Mouse (Mus musculus) heart, adult 2 months (tissue): ENCODE measurements around the gene Nudt9. TPM values are rescaled to one million over a fixed set of nuclear protein-coding genes. Genes with fewer than 3 reads are reported as not detected.

ENCODE experiments used
- DNase-seq, 2 experiments: peaks; one replicate each; pipeline ENCODE4 v3.0.0; 2021
- H3K27ac ChIP-seq: fragments of 200-600 bp; 2 replicates; pipeline ENCODE4 v1.8.1; 2022
- H3K27me3 ChIP-seq: fragments of 200-500 bp; 2 replicates; pipeline ENCODE4 v1.6.1; 2012; ENCODE audit warnings: mild to moderate bottlenecking, low read length, inconsistent platforms, mixed read lengths; ENCODE audit not compliant: control insufficient read depth, insufficient read depth
- H3K36me3 ChIP-seq: fragments of 200-500 bp; 2 replicates; pipeline ENCODE4 v1.6.1; 2012; ENCODE audit warnings: low read length, inconsistent platforms; ENCODE audit not compliant: control insufficient read depth, insufficient read depth
- H3K4me1 ChIP-seq: fragments of 200-500 bp; 2 replicates; pipeline ENCODE4 v1.6.1; 2011; ENCODE audit warnings: low read length; ENCODE audit not compliant: control insufficient read depth, insufficient read depth
- H3K4me3 ChIP-seq: fragments of 200-600 bp; 2 replicates; pipeline ENCODE4 v1.8.1; 2022
- H3K79me2 ChIP-seq: fragments of 200-500 bp; replicated peaks from 2 replicates; pipeline ENCODE4 v1.6.1; 2012; ENCODE audit warnings: mild to moderate bottlenecking, inconsistent platforms, low read length, moderate library complexity, mixed read lengths; ENCODE audit not compliant: control insufficient read depth, insufficient read depth
- H3K9ac ChIP-seq: fragments of 200-500 bp; 2 replicates; pipeline ENCODE4 v1.6.1; 2012; ENCODE audit warnings: low read depth, mild to moderate bottlenecking, control low read depth, inconsistent platforms, low read length, mixed read lengths
- CTCF ChIP-seq: fragments of 200-600 bp; IDR thresholded peaks from 2 replicates; pipeline ENCODE4 v1.8.1; 2022; ENCODE audit warnings: antibody characterized with exemption, mild to moderate bottlenecking, moderate library complexity
- EP300 ChIP-seq: fragments of 200-500 bp; IDR thresholded peaks from 2 replicates; pipeline ENCODE4 v1.6.1; 2011; ENCODE audit warnings: low read depth, low read length, control low read depth; ENCODE audit not compliant: insufficient read depth
- POLR2A ChIP-seq: fragments of 200-500 bp; IDR thresholded peaks from 2 replicates; pipeline ENCODE4 v1.6.1; 2011; ENCODE audit warnings: mild to moderate bottlenecking, low read depth, low read length, control low read depth; ENCODE audit not compliant: insufficient read depth
- WGBS: fragments of 180-500 bp; shearing (Covaris S2); methylation state at CpG from one replicate; pipeline ENCODE4 v1.1.7; 2018; 5-methylcytosine and 5-hydroxymethylcytosine counted together
- intact Hi-C: fragments of 180-260 bp; cut with DNase I; formaldehyde crosslinking; loops from one replicate; pipeline ENCODE4 v1.15.1; 2025
- microRNA-seq, 2 experiments: library from miRNA; unstranded; fragments of <30 nt; microRNA quantifications; one replicate each; pipeline ENCODE4 v1.2.0; 2021
- polyA plus RNA-seq: library from polyadenylated mRNA; depleted of rRNA; stranded (reverse); fragments of >200 nt; gene quantifications from 2 replicates; pipeline ENCODE4 v1.2.3, GENCODE M21; 2012; rRNA removed
- total RNA-seq, 2 experiments: library from RNA; stranded (reverse); gene quantifications; 2 replicates each; pipeline ENCODE4 v1.2.3; 2021

Nudt9 gene
- total and polyA plus RNA-seq, 3 experiments = 38.7 to 59.1 (median 48.3) TPM

DNA sequence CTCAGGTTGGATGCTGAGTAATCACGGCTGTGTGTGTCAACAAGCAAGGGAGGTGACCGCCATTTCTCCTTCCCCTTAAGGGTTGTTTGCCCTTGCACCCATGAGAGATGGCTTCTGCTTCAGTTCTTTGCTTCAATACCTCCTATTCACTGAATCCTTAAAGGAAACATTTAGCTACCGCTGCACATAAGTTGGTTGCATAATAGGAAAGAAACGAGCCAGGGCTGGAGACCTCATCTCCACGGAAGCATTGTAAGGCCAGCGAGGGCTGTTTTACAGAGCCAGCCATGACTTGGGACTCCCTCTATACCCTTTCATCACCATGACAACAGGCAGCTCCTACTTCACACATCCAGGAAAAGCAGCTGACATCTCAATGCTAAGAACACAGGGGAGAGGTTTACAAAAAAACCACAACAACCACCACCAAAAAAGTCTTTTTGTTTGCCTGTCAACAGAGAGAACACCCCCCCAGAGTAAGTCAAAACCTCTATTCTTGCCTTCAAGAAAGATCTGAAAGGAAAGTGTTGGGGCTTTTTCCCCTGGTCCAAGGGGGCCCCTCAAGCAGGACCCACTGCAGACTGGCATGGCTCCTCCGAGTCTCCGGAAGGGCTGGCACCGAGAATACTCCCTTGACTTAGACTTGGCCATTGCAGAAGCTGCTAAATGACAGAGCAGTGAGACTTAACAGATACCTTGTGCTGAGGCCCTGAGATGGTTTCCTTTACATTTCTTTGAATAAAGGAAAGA lies 64.2 kb downstream of the Nudt9 start:
- intact Hi-C loops = no loop called here
- Histone ChIP-seq H3K36me3 (peaks cover 7% of the 10 kb centered on the region), H3K4me1 (peaks cover 17% of the 10 kb centered on the region), H3K79me2 (no peaks in the 10 kb centered on the region), H3K9ac (peak overlapping the region; percentile 30), H3K27ac (peak overlapping the region; percentile 96), H3K4me3 (peak overlapping the region; percentile 37), H3K27me3 (no peaks in the 10 kb centered on the region)
- DNase-seq = peak; percentile 26 to 34
- 39% methylated on average over 9 of the region's 9 CpGs for WGBS
- TF ChIP-seq CTCF (no peak), EP300 (no peak)

DNA sequence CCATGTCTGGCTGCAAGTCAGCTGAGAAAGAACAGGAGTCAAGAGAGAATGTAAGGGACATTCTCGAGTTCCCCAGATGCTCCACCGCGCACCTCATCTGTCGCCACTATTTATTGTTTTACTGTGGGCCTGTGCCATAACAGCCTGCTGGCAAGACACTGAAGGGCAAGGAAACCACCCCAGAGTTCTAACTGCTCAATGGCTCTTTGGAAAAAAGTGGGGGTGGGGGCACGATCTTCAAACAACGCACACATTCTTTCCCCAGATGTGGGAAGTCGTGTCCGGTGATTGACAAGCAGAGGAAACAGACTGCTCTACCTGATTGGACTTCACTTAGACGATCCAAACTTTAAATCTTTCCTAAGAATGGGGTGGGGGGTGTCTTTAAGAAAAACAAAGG lies 65.9 kb downstream of the Nudt9 start:
- H3K79me2 ChIP-seq = no peaks in the 10 kb centered on the region
- H3K9ac ChIP-seq = peak overlapping the region; percentile 21
- H3K36me3 ChIP-seq = peaks cover 12% of the 10 kb centered on the region
- peaks cover 23% of the 10 kb centered on the region for H3K4me1 ChIP-seq
- TF ChIP-seq POLR2A (peak; percentile 57), CTCF (peak; percentile 37), EP300 (peak; percentile 73; the same call in 1 of the 2 replicates)
- peak overlapping the region; percentile 96 for H3K27ac ChIP-seq
- intact Hi-C loops = loop anchor here (2.0 kb wide), 1 partner anchor 15 kb away; no protein-coding TSS in a partner anchor
- no peaks in the 10 kb centered on the region for H3K27me3 ChIP-seq
- DNase-seq = peak; percentile 51 to 56
- H3K4me3 ChIP-seq = peak overlapping the region; percentile 64
- WGBS = 13% methylated on average over 9 of the region's 9 CpGs

DNA sequence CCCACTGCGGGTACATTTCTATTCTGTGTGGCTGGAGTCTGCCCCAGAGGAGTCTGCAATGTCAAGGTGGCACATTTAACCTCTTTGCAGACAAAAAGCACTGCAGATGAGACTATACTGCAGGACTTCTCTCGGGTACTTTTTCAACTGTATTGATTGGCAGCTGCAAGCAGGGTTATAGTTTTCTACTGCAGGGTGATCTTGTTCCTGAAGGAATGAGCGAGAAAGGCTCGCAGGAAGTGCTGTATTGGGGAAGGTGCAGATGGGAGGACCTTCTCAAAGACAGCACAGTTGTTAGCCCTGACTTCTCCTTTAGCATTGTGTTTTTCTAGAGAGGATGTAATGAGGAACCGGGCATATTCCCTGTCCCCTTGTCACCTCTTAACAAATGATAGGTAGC lies 66.4 kb downstream of the Nudt9 start:
- TF ChIP-seq POLR2A = no peak
- TF ChIP-seq EP300 = no peak
- TF ChIP-seq CTCF = no peak
- peaks cover 11% of the 10 kb centered on the region for H3K36me3 ChIP-seq
- intact Hi-C loops = loop anchor here (2.0 kb wide), 1 partner anchor 16 kb away; no protein-coding TSS in a partner anchor
- H3K79me2 ChIP-seq = no peaks in the 10 kb centered on the region
- H3K27ac ChIP-seq = peak overlapping the region; percentile 96
- 21% methylated on average over 5 of the region's 5 CpGs for WGBS
- peak; percentile 28 to 29 for DNase-seq
- peak overlapping the region; percentile 71 for H3K9ac ChIP-seq
- no peaks in the 10 kb centered on the region for H3K27me3 ChIP-seq
- peaks cover 25% of the 10 kb centered on the region for H3K4me1 ChIP-seq
- peak overlapping the region; percentile 64 for H3K4me3 ChIP-seq

DNA sequence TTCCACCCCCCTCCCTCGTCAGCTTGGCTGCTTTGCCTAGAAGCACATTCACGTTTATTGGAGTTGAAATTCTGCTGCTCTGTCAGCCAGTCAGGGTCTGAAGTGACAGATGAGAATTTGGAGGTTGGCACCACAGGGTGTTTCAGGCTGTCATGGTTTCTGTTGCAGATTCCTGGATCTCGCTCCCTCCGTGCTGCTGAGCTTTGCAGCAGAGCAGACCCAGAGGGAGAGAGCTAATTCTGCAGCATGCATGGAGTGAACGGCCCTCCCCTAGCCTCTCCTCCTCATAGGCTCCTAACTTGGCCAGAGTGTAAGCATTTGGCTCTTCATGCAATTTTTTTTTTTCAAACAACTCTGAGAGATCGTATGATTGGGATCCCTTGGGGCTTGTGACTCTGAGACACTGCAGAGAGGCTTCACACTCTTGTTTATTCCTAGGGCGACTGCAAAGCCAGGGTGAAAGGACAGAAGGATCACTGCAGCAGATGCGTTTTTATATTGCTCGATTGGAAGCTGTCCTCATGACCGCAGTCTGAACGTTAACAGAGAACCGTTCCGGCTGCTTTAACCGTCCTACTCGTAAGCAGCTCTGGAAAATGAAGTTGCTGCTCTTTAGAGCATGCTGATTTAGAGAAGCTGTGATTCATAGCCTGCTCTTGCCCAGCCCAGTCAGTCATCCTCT lies 67.5 kb downstream of the Nudt9 start, which contains the start of gene Sparcl1:
TSS of gene Sparcl1 (minus strand) at position 243 of the 682 bp plus-strand sequence.
- no peaks in the 10 kb centered on the region for H3K79me2 ChIP-seq
- peaks cover 17% of the 10 kb centered on the region for H3K4me1 ChIP-seq

More for the DNA sequence above, 67.5 kb downstream of the Nudt9 start, which contains the start of gene Sparcl1:
- intact Hi-C loops = loop anchor here (2.0 kb wide), 1 partner anchor 17 kb away; no protein-coding TSS in a partner anchor
- DNase-seq = peak; percentile 76
- TF ChIP-seq POLR2A (peak; percentile 93), EP300 (0 out of 2 replicates have a peak, but pooled peaks have one; percentile 14), CTCF (no peak)
- peak within 1 kb of the TSS; percentile 64 for H3K4me3 ChIP-seq
- no peaks in the 10 kb centered on the region for H3K27me3 ChIP-seq
- peak within 1 kb of the TSS; percentile 71 for H3K9ac ChIP-seq
- H3K36me3 ChIP-seq = peaks cover 5% of the 10 kb centered on the region
- 19% methylated on average over 15 of the region's 15 CpGs for WGBS
- H3K27ac ChIP-seq = peak within 1 kb of the TSS; percentile 96

Small RNA genes lying within 50 kb of the gene (microRNA-seq; reads per million reads assigned to microRNA genes)
- 0.56 to 0.77 reads per million in 2 experiments for gene Mir5619

Other genes starting within 250 kb of the Nudt9 start
- gene Klhl8, start 135.0 kb upstream of the Nudt9 start, total RNA-seq = 10 to 100 TPM; 11.0 to 12.1 TPM
- gene Klhl8, start 135.0 kb upstream of the Nudt9 start, polyA plus RNA-seq = 7.7 and 16.6 TPM in 2 replicates
- gene Hsd17b13, start 68.9 kb upstream of the Nudt9 start, total RNA-seq = not detected
- 0.32 TPM in 1 of 2 replicates, not detected in the other for gene Hsd17b13, start 68.9 kb upstream of the Nudt9 start, polyA plus RNA-seq
- gene Hsd17b11, start 24.4 kb upstream of the Nudt9 start, total RNA-seq = 10 to 100 TPM; 23.1 to 30.8 TPM
- 14.0 and 20.6 TPM in 2 replicates for gene Hsd17b11, start 24.4 kb upstream of the Nudt9 start, polyA plus RNA-seq
- gene Gm17660, start 31.3 kb downstream of the Nudt9 start, total RNA-seq = not detected
- gene Gm17660, start 31.3 kb downstream of the Nudt9 start, polyA plus RNA-seq = not detected in 2 replicates
- gene Sparcl1, start 67.4 kb downstream of the Nudt9 start, total RNA-seq = 100 to 1,000 TPM; 182 to 219 TPM
- 122 and 281 TPM in 2 replicates for gene Sparcl1, start 67.4 kb downstream of the Nudt9 start, polyA plus RNA-seq
- not detected for gene Dspp, start 124.4 kb downstream of the Nudt9 start, total RNA-seq
- not detected in 2 replicates for gene Dspp, start 124.4 kb downstream of the Nudt9 start, polyA plus RNA-seq
- not detected for gene Dmp1, start 156.3 kb downstream of the Nudt9 start, total RNA-seq
- not detected in 2 replicates for gene Dmp1, start 156.3 kb downstream of the Nudt9 start, polyA plus RNA-seq